Mouse (Mus musculus) cerebellum, adult 2 months (tissue): Measurements from ENCODE around the gene Spg21. TPM values are rescaled to one million over a fixed set of nuclear protein-coding genes. Genes with fewer than 3 reads are reported as not detected.

Source experiments
- DNase-seq, 2 experiments: peaks; one replicate each; pipeline ENCODE4 v3.0.0; 2021
- H3K27ac ChIP-seq: fragments of 200-500 bp; 2 replicates; pipeline ENCODE4 v1.5.1; 2012; ENCODE audit warnings: low read length, control low read depth, inconsistent platforms; ENCODE audit not compliant: insufficient read depth
- H3K27me3 ChIP-seq: fragments of 200-500 bp; 2 replicates; pipeline ENCODE4 v1.6.1; 2012; ENCODE audit warnings: inconsistent platforms, mild to moderate bottlenecking, low read length, moderate library complexity; ENCODE audit not compliant: control insufficient read depth, insufficient read depth
- H3K4me1 ChIP-seq: fragments of 200-500 bp; 2 replicates; pipeline ENCODE4 v1.6.1; 2011; ENCODE audit warnings: low read length; ENCODE audit not compliant: control insufficient read depth, insufficient read depth
- H3K4me3 ChIP-seq: fragments of 200-500 bp; replicated peaks from 2 replicates; pipeline ENCODE3; 2011; ENCODE audit warnings: mild to moderate bottlenecking, low read depth, low read length, control low read depth; ENCODE audit not compliant: insufficient read depth
- CTCF ChIP-seq: fragments of 200-500 bp; IDR thresholded peaks from 2 replicates; pipeline ENCODE4 v1.5.1; 2011; ENCODE audit warnings: low read depth, mild to moderate bottlenecking, control low read depth, low read length, moderate library complexity, borderline replicate concordance; ENCODE audit not compliant: insufficient read depth
- POLR2A ChIP-seq: fragments of 200-500 bp; IDR thresholded peaks from 2 replicates; pipeline ENCODE4 v1.6.1; 2011; ENCODE audit warnings: low read length, control low read depth, borderline replicate concordance; ENCODE audit not compliant: insufficient read depth
- WGBS: fragments of 180-500 bp; shearing (Covaris S2); methylation state at CpG from one replicate; pipeline ENCODE4 v1.1.7; 2018; 5-methylcytosine and 5-hydroxymethylcytosine counted together
- polyA plus RNA-seq: library from polyadenylated mRNA; depleted of rRNA; stranded (reverse); fragments of >200 nt; gene quantifications from 2 replicates; pipeline ENCODE4 v1.2.3, GENCODE M21; 2012

Spg21 gene
- polyA plus RNA-seq, 1 experiment: 25.2 TPM

DNA sequence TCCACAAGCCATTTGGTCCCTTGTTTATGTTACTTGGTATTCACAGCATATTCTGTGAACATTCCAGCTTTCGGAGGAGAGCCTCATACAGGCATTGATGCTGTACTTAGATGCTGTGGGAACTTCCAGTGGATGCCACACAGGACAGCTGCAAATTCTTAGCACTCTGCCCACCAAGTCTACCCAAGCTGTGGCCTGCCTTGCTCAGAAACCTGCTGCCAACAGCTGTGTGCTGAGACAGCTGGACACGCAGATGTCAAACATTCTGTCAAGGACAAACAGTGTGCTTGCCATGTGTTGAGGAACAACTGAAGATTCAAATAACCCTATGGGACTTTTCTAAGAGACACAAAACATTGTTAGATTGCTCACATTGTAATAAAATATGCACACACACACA is 1.8 kb upstream of the Spg21 start:
- WGBS: 93% methylated on average over 2 of the region's 2 CpGs
- DNase-seq: no peak
- TF ChIP-seq CTCF (no peak), POLR2A (no peak)
- Histone ChIP-seq H3K4me3 (no peak overlapping the region), H3K27me3 (no peaks in the 10 kb centered on the region), H3K27ac (no peak overlapping the region), H3K4me1 (peaks cover 3% of the 10 kb centered on the region; the same call in 1 of the 2 replicates)

DNA sequence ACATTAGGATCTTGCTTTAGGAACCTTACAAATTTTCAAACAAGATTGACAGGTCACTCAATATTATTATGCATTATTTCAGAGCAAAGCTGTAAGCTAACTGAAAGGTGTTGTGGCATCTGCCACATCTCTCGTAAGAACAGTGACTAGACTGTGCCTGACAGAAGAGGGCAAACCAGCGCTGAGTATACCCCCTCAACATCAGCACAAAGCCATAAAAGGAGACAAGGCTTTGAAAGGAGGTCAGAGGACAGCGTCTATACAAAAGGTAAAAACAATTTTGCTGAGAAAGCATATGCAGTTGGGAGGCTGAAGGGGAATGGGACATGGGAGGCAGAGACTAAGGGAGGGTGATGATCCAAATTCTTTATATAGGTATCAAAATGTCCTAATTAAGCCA is 549 bp upstream of the Spg21 start:
- no peak for DNase-seq
- no peak for TF ChIP-seq CTCF
- TF ChIP-seq POLR2A: no peak
- peaks cover 3% of the 10 kb centered on the region; the same call in 1 of the 2 replicates for H3K4me1 ChIP-seq
- H3K27ac ChIP-seq: peak overlapping the region; percentile 2; the same call in 1 of the 2 replicates
- no peaks in the 10 kb centered on the region for H3K27me3 ChIP-seq
- WGBS: 61% methylated on average over 3 of the region's 3 CpGs
- peak overlapping the region; percentile 87 for H3K4me3 ChIP-seq

DNA sequence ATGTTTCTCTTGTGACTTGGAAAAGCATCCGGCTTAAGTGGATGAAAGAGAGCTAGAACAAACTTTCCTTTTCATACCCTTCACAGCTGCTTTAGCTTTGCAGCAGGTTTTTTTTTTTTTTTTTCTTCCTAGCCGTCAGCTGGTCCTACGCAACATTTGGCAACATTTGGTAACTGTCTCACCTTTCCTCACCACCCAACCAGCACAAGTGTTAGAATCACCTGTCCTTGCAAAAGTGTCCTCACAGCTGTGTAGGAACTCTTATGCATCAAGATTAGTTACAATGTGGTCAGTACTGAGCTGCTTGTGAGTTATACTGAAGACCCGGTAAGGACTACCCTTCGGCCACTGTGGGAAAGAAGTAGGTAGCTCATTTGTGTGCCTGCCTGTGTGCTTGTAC is 1.8 kb downstream of the Spg21 start:
- DNase-seq: no peak
- no peak overlapping the region for H3K27ac ChIP-seq
- H3K4me3 ChIP-seq: no peak overlapping the region
- TF ChIP-seq POLR2A: no peak
- TF ChIP-seq CTCF: no peak
- H3K4me1 ChIP-seq: peaks cover 3% of the 10 kb centered on the region; the same call in 1 of the 2 replicates
- no peaks in the 10 kb centered on the region for H3K27me3 ChIP-seq
- 64% methylated on average over 5 of the region's 5 CpGs for WGBS

DNA sequence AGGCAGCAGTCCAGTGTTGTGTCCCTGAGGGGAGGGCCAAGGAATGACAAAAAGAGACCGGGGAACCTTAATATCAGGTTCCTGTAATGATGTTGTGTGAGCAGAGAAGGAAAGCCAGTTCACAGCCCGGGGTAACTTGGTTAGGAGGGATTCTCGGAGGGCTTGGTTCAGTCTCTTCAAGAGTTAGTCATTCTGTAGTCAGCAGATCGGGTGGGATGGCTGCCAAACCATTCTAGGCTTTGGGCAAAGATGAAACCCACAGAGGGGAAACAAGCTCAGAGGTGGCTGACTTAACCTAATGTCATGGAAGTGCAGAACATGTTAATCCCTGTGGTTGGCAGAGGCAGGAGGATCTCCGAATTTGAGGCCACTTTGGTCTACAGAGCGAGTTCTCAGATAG is 3.4 kb downstream of the Spg21 start:
- peaks cover 3% of the 10 kb centered on the region; the same call in 1 of the 2 replicates for H3K4me1 ChIP-seq
- no peak for TF ChIP-seq CTCF
- no peak overlapping the region for H3K4me3 ChIP-seq
- DNase-seq: peak in 1 of 2 experiments; percentile 11
- H3K27me3 ChIP-seq: no peaks in the 10 kb centered on the region
- H3K27ac ChIP-seq: no peak overlapping the region
- 85% methylated on average over 6 of the region's 6 CpGs for WGBS

DNA sequence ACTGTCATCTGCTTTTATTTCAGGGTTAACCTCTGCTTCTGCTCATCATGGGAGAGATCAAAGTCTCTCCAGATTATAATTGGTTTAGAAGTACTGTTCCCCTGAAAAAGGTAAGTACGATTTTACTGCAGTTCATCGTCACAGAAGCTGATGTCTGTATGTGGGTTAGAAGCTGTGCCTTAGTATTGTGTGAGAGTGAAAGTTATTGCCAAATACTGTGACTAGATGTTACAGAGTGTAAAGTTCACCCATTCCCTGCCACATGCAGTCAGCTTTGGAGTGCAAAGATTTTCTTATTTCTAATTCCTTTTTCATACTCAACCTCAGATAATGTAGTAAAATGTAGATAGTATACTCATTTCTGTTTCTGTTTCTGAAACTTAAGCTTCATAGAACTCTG is 4.5 kb downstream of the Spg21 start:
- no peaks in the 10 kb centered on the region for H3K27me3 ChIP-seq
- TF ChIP-seq POLR2A (no peak), CTCF (no peak)
- WGBS: 99% methylated on average over 2 of the region's 2 CpGs
- no peak overlapping the region for H3K27ac ChIP-seq
- DNase-seq: no peak
- H3K4me1 ChIP-seq: peaks cover 3% of the 10 kb centered on the region; the same call in 1 of the 2 replicates
- no peak overlapping the region for H3K4me3 ChIP-seq

DNA sequence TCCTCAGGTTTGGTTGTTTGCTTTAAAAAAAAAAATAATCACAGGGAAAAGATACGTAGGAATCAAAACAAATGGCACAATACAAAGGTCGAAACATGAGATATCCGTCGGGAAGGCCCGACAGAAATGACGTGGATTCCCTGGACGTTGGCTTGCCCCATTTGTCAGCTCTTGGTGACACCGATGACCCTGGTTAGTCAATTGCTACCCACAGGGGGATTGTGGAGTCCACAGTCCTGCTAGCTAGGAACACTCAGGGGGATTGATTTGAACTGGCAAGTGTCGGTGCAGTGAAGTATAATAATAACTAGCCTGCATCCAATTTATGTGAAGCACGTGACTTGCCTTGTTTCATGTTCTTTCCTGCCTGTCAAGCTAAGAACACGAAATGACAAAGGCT is 6.9 kb downstream of the Spg21 start:
- DNase-seq: no peak
- Histone ChIP-seq H3K4me3 (no peak overlapping the region), H3K27ac (no peak overlapping the region), H3K27me3 (no peaks in the 10 kb centered on the region), H3K4me1 (no peaks in the 10 kb centered on the region)
- TF ChIP-seq CTCF (no peak), POLR2A (no peak)
- WGBS: 61% methylated on average over 11 of the region's 11 CpGs

DNA sequence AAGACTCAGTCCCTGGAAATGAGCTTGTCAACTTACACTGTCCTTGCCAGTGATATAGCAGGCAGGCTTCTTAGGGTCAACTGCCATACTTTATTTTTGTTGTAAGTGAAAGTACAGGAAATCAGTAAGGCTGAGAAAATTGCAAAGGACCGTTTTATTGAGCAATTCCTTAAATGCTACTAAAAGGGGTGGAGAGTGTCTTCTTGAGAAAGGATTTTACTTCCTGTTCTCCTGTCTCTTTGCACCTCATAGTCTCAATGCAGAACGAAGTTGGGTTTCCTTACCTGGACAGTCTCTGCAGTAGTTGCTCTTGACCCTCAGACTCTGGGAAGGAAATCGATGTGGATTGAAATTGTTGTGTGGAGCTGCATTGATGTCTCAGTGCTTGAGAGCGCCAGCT is 12.0 kb downstream of the Spg21 start:
- DNase-seq: no peak
- H3K4me3 ChIP-seq: no peak overlapping the region
- no peak overlapping the region for H3K27ac ChIP-seq
- WGBS: 91% methylated on average over 4 of the region's 4 CpGs
- H3K4me1 ChIP-seq: no peaks in the 10 kb centered on the region
- TF ChIP-seq POLR2A (no peak), CTCF (no peak)
- no peaks in the 10 kb centered on the region for H3K27me3 ChIP-seq

DNA sequence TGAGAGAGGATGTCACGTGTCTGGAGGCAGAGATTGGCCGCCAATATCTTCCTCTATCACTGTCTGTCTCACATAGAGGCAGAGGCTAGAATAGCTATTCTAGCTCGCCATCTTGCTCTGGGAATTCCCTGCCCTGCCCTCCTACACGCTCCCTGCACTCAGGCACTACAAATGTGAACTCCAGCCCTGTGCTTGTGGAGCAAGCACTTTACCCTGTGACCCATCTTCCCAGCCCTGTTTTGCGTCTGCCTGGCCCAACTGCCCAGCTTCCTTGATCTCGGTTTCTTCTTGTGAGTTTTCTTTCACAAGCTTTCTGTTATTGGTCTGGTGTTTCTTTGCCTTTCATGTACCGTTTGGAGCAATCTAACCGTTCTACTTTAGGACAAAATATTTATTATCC is 18.4 kb downstream of the Spg21 start:
- 90% methylated on average over 8 of the region's 8 CpGs for WGBS
- Histone ChIP-seq H3K27ac (no peak overlapping the region), H3K27me3 (no peaks in the 10 kb centered on the region), H3K4me1 (no peaks in the 10 kb centered on the region), H3K4me3 (no peak overlapping the region)
- DNase-seq: no peak
- TF ChIP-seq POLR2A (no peak), CTCF (no peak)

DNA sequence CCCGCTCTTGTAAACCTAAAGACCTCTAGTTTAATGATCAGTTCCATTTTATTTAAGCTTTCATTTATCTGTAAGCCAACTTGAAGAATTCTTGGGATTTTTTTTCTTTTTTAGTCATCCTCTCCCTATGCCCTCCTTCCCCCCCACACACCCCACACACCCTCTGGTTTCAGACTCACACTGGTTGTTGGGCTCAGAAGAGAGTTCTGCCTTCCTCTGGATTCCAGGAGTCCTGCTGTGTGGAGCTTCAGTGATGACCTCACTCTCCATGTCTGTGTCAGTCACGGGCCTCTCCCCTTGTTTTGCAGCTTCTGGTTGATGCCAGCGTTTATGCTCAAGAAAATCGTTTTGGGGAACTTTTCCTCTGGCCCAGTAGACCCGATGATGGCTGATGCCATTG is 19.3 kb downstream of the Spg21 start:
- Histone ChIP-seq H3K27me3 (no peaks in the 10 kb centered on the region), H3K4me3 (no peak overlapping the region), H3K27ac (no peak overlapping the region), H3K4me1 (no peaks in the 10 kb centered on the region)
- TF ChIP-seq CTCF: no peak
- no peak for TF ChIP-seq POLR2A
- no peak for DNase-seq
- WGBS: 68% methylated on average over 5 of the region's 5 CpGs
